Mouse (Mus musculus) Patski (cell line): ENCODE measurements around the gene Cct6b. TPM values are rescaled to one million over a fixed set of nuclear protein-coding genes. Genes with fewer than 3 reads are reported as not detected.

ENCODE experiments used
- ATAC-seq: fragments of 100-300 bp; one replicate; pipeline ENCODE4 v1.8.0; 2021
- CTCF ChIA-PET: fragments of 350-600 bp; sonication (Branson Sonifier 250); formaldehyde crosslinking; loops from one replicate; lab custom pipeline; 2022; ENCODE audit warnings: inconsistent platforms; lab: Charles Lee
- POLR2A ChIA-PET: fragments of 350-600 bp; sonication (Branson Sonifier 250); formaldehyde crosslinking; loops from one replicate; lab custom pipeline; 2022; ENCODE audit warnings: antibody characterized with exemption, inconsistent platforms; lab: Charles Lee
- DNase-seq: peaks from one replicate; pipeline ENCODE4 v3.0.0-alpha.2; 2011; ENCODE audit warnings: low read depth, low spot score
- H3K27me3 ChIP-seq: fragments of 371-371 bp; one replicate; pipeline ENCODE4 v1.5.1; 2021
- CTCF ChIP-seq: fragments of 100-300 bp; IDR thresholded peaks from one replicate; pipeline ENCODE4 v1.5.1; 2021
- in situ Hi-C: fragments of 300-500 bp; cut with MboI; formaldehyde crosslinking; loops from 3 replicates; pipeline ENCODE4 v1.11.1; 2018; ENCODE audit warnings: low pct_unique_long_range_greater_than_20kb, mixed read lengths
- polyA plus RNA-seq: library from polyadenylated mRNA; unstranded; gene quantifications from one replicate; pipeline ENCODE4 v1.2.3, GENCODE M21; 2021

Cct6b gene
- 0.47 TPM for polyA plus RNA-seq

DNA sequence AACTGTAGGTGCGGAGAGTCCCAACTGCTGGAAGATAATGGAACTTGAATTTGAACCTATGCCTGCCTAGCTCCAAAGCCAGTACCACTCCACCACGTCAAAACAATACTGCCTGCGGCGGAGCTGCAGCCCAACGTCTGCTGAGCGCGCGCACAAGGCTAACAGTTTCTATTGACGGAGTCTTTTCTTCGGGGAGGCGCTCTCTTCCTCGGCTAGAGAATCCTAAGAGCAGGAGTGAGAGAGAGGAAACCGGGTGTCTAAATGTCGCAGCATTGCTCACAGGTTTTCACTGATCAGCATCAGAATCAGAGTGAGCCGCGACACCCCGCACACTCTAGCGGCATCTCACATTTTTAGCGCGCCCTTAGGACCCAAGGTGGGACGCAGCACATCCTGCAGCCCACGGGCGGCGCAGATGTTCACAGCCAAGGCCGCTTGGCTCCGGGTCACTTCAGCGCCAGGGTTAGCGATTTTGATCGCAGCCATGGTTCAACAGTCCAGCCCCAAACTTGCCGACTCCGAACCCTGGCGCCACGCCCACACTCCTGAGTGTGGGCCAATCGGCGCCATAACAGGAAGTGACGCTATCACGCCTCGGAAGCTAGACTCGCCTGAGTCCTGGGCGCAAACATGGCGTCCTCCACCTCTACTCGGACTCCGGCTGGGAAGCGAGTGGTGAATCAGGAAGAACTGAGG lies at the start of gene Cct6b, which contains the start of gene Zfp830:
Gene Cct6b (minus strand): TSS at position 580 of the 696 bp plus-strand sequence.
Gene Zfp830 (plus strand): TSS at position 604 of the 696 bp plus-strand sequence.
- in situ Hi-C loops: loop anchor here (25.0 kb wide), 1 partner anchor 523 kb away; the partner anchor contains the start of genes Ap2b1 and Slfn14
- DNase-seq (peak; percentile 60), ATAC-seq (peak; percentile 99)
- CTCF ChIA-PET: interaction anchor here (0.8 to 1.0 kb wide), 3 partner anchors 10 to 126 kb away, joined by 3 read pairs; no protein-coding TSS in a partner anchor
- TF ChIP-seq CTCF: no peak
- POLR2A ChIA-PET: interaction anchor here (0.7 kb wide), 1 partner anchor 43 kb away, joined by 3 read pairs; no protein-coding TSS in a partner anchor
- H3K27me3 ChIP-seq: peaks cover 12% of the 10 kb centered on the region

GRCm38 (mm10) chr11:82808485-82808884 lies 44.4 kb upstream of the Cct6b start:
- ATAC-seq (no peak), DNase-seq (no peak)
- TF ChIP-seq CTCF: no peak
- in situ Hi-C loops: no loop called here
- CTCF ChIA-PET: interaction anchor here (0.8 to 2.2 kb wide), 4 partner anchors 11 to 59 kb away, joined by 3 to 6 read pairs (median 4); no protein-coding TSS in a partner anchor
- no peaks in the 10 kb centered on the region for H3K27me3 ChIP-seq
- POLR2A ChIA-PET: interaction anchor here (1.3 kb wide), 1 partner anchor 76 kb away, joined by 3 read pairs; no protein-coding TSS in a partner anchor

DNA sequence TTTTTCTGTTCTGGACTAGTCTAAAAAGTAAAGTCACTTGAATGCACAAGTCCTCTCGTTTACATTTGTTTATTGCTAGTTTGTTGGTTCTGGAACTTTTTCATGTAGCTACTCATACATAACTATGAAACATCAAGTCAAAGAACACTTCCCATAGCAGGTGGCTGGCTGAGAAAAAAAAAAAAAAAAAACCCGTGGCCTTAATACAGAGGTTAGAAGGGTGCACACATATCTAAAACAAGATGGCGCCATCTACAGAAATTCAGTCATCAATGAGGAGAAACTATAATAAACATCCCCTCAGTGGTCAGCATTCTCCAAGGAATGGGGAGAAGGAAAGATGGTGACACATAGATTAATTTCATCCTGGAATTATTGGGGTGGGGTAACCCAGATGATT lies 43.2 kb upstream of the Cct6b start:
- ChIA-PET POLR2A (interaction anchor here (0.7 to 1.3 kb wide), 3 partner anchors 43 to 163 kb away, joined by 3 read pairs; partner anchors contain the start of genes Cct6b and Zfp830), CTCF (interaction anchor here (1.3 to 2.2 kb wide), 3 partner anchors 11 to 78 kb away, joined by 3 to 6 read pairs (median 6); no protein-coding TSS in a partner anchor)
- in situ Hi-C loops: no loop called here
- DNase-seq (no peak), ATAC-seq (no peak)
- H3K27me3 ChIP-seq: no peaks in the 10 kb centered on the region
- TF ChIP-seq CTCF: no peak

- H3K27me3 ChIP-seq: no peaks in the 10 kb centered on the region
- ATAC-seq (no peak), DNase-seq (no peak)
- in situ Hi-C loops: no loop called here
- ChIA-PET CTCF (interaction anchor here (0.9 to 2.2 kb wide), 3 partner anchors 8 to 14 kb away, joined by 3 to 6 read pairs (median 3); no protein-coding TSS in a partner anchor), POLR2A (interaction anchor here (0.6 to 1.0 kb wide), 4 partner anchors 42 to 667 kb away, joined by 3 read pairs; partner anchors contain the start of genes Cct6b and Zfp830)
- TF ChIP-seq CTCF: no peak
Measured at GRCm38 (mm10) chr11:82806656-82807055, 42.5 kb upstream of the Cct6b start.

GRCm38 (mm10) chr11:82783453-82783852 lies 19.3 kb upstream of the Cct6b start:
- no peak for TF ChIP-seq CTCF
- no peak for DNase-seq
- in situ Hi-C loops: no loop called here

DNA sequence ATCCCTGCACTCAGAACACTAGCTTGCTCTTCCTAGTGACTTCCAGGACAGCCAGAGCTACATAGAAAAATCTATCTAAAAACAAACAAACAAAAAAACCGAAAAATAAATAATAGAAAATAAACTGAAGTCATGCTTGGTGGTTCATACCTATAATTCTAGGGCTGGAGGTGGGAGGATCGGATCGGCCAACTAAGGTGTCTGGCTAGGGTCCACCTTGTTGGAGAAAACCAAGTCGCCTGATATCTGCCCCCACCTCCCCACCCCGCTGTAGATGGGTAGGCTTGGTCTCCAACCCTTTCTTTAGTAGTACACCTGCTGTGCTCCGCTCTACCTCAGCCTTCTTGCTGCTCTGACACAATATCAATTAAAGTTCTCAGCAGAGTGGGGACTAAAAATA lies 18.1 kb upstream of the Cct6b start:
- no peaks in the 10 kb centered on the region for H3K27me3 ChIP-seq
- POLR2A ChIA-PET: interaction anchor here (1.3 kb wide), 1 partner anchor 90 kb away, joined by 3 read pairs; no protein-coding TSS in a partner anchor
- in situ Hi-C loops: no loop called here
- no peak for ATAC-seq
- CTCF ChIA-PET: interaction anchor here (1.2 to 1.4 kb wide), 2 partner anchors 23 to 55 kb away, joined by 3 read pairs; no protein-coding TSS in a partner anchor
- TF ChIP-seq CTCF: no peak
- no peak for DNase-seq

More at GRCm38 (mm10) chr11:82783453-82783852, 19.3 kb upstream of the Cct6b start:
- POLR2A ChIA-PET: no interaction called here
- CTCF ChIA-PET: interaction anchor here (1.2 kb wide), 1 partner anchor 53 kb away, joined by 3 read pairs; no protein-coding TSS in a partner anchor
- no peaks in the 10 kb centered on the region for H3K27me3 ChIP-seq
- no peak for ATAC-seq

DNA sequence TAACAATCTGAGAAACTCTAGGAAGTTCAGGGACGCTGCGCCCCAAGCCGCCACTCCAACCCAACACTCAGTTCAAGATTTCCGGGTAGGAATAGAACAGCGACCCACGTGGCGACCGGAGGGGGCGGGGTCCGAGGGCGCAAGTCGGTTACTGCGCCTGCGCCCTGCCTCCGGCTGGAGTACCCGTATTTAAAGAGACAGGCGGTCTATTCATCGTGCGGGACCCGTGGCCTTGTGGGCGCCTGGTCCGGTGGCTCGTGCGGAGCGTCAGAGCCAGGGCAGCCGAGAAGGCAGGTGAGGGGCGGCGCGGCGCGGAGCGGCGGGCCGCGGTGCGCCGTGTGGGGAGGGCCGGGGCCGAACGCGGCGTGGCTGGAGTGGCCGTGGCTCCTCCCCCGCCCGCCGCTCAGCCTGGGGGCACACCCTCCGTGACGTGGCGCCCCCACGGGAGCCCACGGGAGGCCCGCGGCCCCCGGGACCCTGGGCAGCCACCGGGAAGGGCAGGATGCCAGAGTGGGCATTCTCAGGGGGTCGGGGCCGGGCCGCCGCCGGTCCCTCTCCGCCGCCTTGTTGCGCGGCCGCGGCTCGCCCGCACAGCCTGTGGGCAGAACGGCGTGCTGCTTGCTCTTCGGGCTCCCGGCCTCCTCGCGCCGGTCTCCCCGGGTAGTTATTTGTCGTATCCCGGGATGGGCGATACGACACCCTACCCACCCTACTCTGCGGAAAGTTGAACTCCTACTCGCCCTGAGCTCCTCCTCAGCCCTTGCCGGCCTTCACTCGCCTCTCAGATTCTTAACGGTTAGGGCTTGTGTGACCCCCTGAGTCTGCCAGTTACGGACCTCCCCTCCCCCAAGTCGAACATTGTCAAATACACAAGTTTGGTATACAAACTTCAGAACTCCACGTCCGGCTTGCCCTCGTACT lies 17.1 kb upstream of the Cct6b start, which contains the start of gene Lig3:
Gene Lig3 (plus strand): TSS at position 126 of the 921 bp plus-strand sequence.
- POLR2A ChIA-PET: interaction anchor here (0.9 to 1.3 kb wide), 2 partner anchors 17 to 91 kb away, joined by 3 read pairs; no protein-coding TSS in a partner anchor
- in situ Hi-C loops: no loop called here
- H3K27me3 ChIP-seq: no peaks in the 10 kb centered on the region
- CTCF ChIA-PET: interaction anchor here (0.9 to 1.4 kb wide), 2 partner anchors 23 to 110 kb away, joined by 3 read pairs; no protein-coding TSS in a partner anchor
- DNase-seq (peak; percentile 39), ATAC-seq (peak; percentile 93)
- TF ChIP-seq CTCF: no peak

GRCm38 (mm10) chr11:82780134-82780533 lies 16.0 kb upstream of the Cct6b start:
- ChIA-PET CTCF (interaction anchor here (1.1 kb wide), 1 partner anchor 110 kb away, joined by 3 read pairs; no protein-coding TSS in a partner anchor), POLR2A (interaction anchor here (0.9 kb wide), 1 partner anchor 16 kb away, joined by 3 read pairs; no protein-coding TSS in a partner anchor)
- H3K27me3 ChIP-seq: no peaks in the 10 kb centered on the region
- in situ Hi-C loops: no loop called here
- no peak for TF ChIP-seq CTCF
- DNase-seq (no peak), ATAC-seq (no peak)

GRCm38 (mm10) chr11:82764438-82764924 lies 360 bp upstream of the Cct6b start:
- CTCF ChIA-PET: interaction anchor here (0.8 to 1.0 kb wide), 3 partner anchors 10 to 125 kb away, joined by 3 read pairs; no protein-coding TSS in a partner anchor
- DNase-seq: no peak
- no peak for TF ChIP-seq CTCF

More at GRCm38 (mm10) chr11:82764438-82764924, 360 bp upstream of the Cct6b start:
- H3K27me3 ChIP-seq: peaks cover 6% of the 10 kb centered on the region
- POLR2A ChIA-PET: interaction anchor here (0.6 to 0.7 kb wide), 2 partner anchors 16 to 43 kb away, joined by 3 read pairs; partner anchors contain the start of gene Lig3
- in situ Hi-C loops: loop anchor here (25.0 kb wide), 1 partner anchor 523 kb away; the partner anchor contains the start of genes Ap2b1 and Slfn14
- peak; percentile 56 for ATAC-seq
